Mouse (Mus musculus) hindlimb bud, embryonic 11.5 days (tissue): ENCODE results near the gene Chm.
"Not testable (repeated sequence)": the region's sequence is repeated elsewhere in the genome, so short reads cannot be mapped to it uniquely, and the experiment has no call there.

Source experiments
- DNase-seq: peaks from one replicate; pipeline ENCODE4 v3.0.0-alpha.2; 2012; ENCODE audit warnings: low read depth, low spot score; ENCODE audit errors: extremely low spot score

Gene Chm

GRCm38 (mm10) chrX:113185230-113185985, at the start of gene Chm:
Gene Chm, minus strand, starts transcription at chrX:113185517.
- peak; percentile 49 for DNase-seq

- no peak for DNase-seq
These were observed 8.6 kb upstream of the Chm start for GRCm38 (mm10) chrX:113193901-113194300.

GRCm38 (mm10) chrX:113184569-113185229, 618 bp downstream of the Chm start:
- no peak for DNase-seq

GRCm38 (mm10) chrX:113180856-113181255, 4.5 kb downstream of the Chm start:
- DNase-seq, result not testable (repeated sequence)

- DNase-seq, result no peak
These were observed 12.6 kb downstream of the Chm start for GRCm38 (mm10) chrX:113172766-113173165.

GRCm38 (mm10) chrX:113172271-113172670, 13.0 kb downstream of the Chm start:
- no peak for DNase-seq

GRCm38 (mm10) chrX:113160268-113160860, 25.0 kb downstream of the Chm start:
- no peak for DNase-seq

GRCm38 (mm10) chrX:113084171-113084570, 101.1 kb downstream of the Chm start:
- DNase-seq, result no peak

GRCm38 (mm10) chrX:113076053-113076452, 109.3 kb downstream of the Chm start:
- no peak for DNase-seq

GRCm38 (mm10) chrX:113074823-113075222, 110.5 kb downstream of the Chm start:
- no peak for DNase-seq

- no peak for DNase-seq
These were observed 181.7 kb downstream of the Chm start for GRCm38 (mm10) chrX:113003621-113004020.

- no peak for DNase-seq
These were observed 183.1 kb downstream of the Chm start for GRCm38 (mm10) chrX:113002192-113002591.
